8 mouse cellular contexts compared by ENCODE assay signal in genomic region chrX:60404668-60405044, GRCm38 (mm10).
A peak's percentile ranks its signal among the peaks of the same experiment; 100 is the strongest.
DNase-seq lines count a peak whose midpoint lies in the region; ATAC-seq and TF ChIP-seq lines count a peak whose summit lies in the region.

No protein-coding gene starts in this region.

- no peaks in the 10 kb centered on the region for H3K36me3 ChIP-seq in G1E (replicated peaks)
- H3K36me3 ChIP-seq in forebrain, embryonic 12.5 days (replicated peaks), result no peaks in the 10 kb centered on the region
- no peaks in the 10 kb centered on the region for H3K36me3 ChIP-seq in heart, embryonic 16.5 days (ENCODE audit: control insufficient read depth, insufficient read depth)
- no peaks in the 10 kb centered on the region for H3K36me3 ChIP-seq in liver, embryonic 13.5 days
- no peaks in the 10 kb centered on the region for H3K36me3 ChIP-seq in neural tube, embryonic 12.5 days

- 14% methylated on average over 17 of the region's 17 CpGs for WGBS in forebrain, embryonic 12.5 days
- 5% methylated on average over 17 of the region's 17 CpGs for WGBS in heart, embryonic 16.5 days
- 8% methylated on average over 17 of the region's 17 CpGs for WGBS in liver, embryonic 13.5 days (ENCODE audit: insufficient replicate concordance)
- 20% methylated on average over 17 of the region's 17 CpGs for WGBS in neural tube, embryonic 12.5 days

- peak overlapping the region; percentile 76 for H3K4me3 ChIP-seq in G1E (ENCODE audit: low read depth, low read length)
- peak overlapping the region; percentile 69 for H3K4me3 ChIP-seq in forebrain, embryonic 12.5 days (replicated peaks)
- peak overlapping the region; percentile 77 for H3K4me3 ChIP-seq in heart, embryonic 16.5 days (ENCODE audit: low read length)
- peak overlapping the region; percentile 77 for H3K4me3 ChIP-seq in liver, embryonic 13.5 days (replicated peaks)
- peak overlapping the region; percentile 60 for H3K4me3 ChIP-seq in neural tube, embryonic 12.5 days

- peak overlapping the region; percentile 85 for H3K9ac ChIP-seq in forebrain, embryonic 12.5 days
- H3K9ac ChIP-seq in heart, embryonic 16.5 days (ENCODE audit: low read length), result peak overlapping the region; percentile 89
- peak overlapping the region; percentile 89 for H3K9ac ChIP-seq in liver, embryonic 13.5 days
- H3K9ac ChIP-seq in neural tube, embryonic 12.5 days, result peak overlapping the region; percentile 85

- TF ChIP-seq CTCF in G1E (IDR thresholded peaks at IDR 0.05; ENCODE audit: low read depth, low read length), result no peak

- peak overlapping the region; percentile 35 for H3K4me2 ChIP-seq in forebrain, embryonic 12.5 days
- H3K4me2 ChIP-seq in heart, embryonic 16.5 days (ENCODE audit: low read depth, low read length), result peak overlapping the region; percentile 51
- peak overlapping the region; percentile 71 for H3K4me2 ChIP-seq in liver, embryonic 13.5 days
- peak overlapping the region; percentile 45 for H3K4me2 ChIP-seq in neural tube, embryonic 12.5 days (replicated peaks)

- DNase-seq in G1E (ENCODE audit: low spot score), result peak; percentile 47
- DNase-seq in kidney, postnatal 25 days, result peak; percentile 87 to 94
- DNase-seq in liver, embryonic 13.5 days, result peak; percentile 77
- peak; percentile 82 for DNase-seq in testis, postnatal 10 days (ENCODE audit: low spot score)

- ATAC-seq in G1E (ENCODE audit: extremely low read depth, insufficient number of reproducible peaks, low FRiP score, poor library complexity, severe bottlenecking), result peak; percentile 96
- ATAC-seq in cerebellum, adult (ENCODE audit: insufficient number of reproducible peaks, low FRiP score, low TSS enrichment), result peak; percentile 96
- ATAC-seq in forebrain, embryonic 12.5 days (ENCODE audit: low FRiP score), result peak; percentile 95
- peak; percentile 91 for ATAC-seq in heart, embryonic 16.5 days (replicated peaks; ENCODE audit: extremely low read depth, insufficient read depth, low FRiP score)
- ATAC-seq in liver, embryonic 13.5 days (ENCODE audit: low read depth), result peak; percentile 90
- peak; percentile 97 for ATAC-seq in neural tube, embryonic 12.5 days (ENCODE audit: low FRiP score, low read depth)

- H3K9me3 ChIP-seq in G1E (replicated peaks), result no peaks in the 10 kb centered on the region
- H3K9me3 ChIP-seq in forebrain, embryonic 12.5 days, result no peaks in the 10 kb centered on the region
- H3K9me3 ChIP-seq in heart, embryonic 16.5 days (replicated peaks; ENCODE audit: control insufficient read depth, low read length), result no peaks in the 10 kb centered on the region
- H3K9me3 ChIP-seq in liver, embryonic 13.5 days (replicated peaks), result no peaks in the 10 kb centered on the region
- H3K9me3 ChIP-seq in neural tube, embryonic 12.5 days, result no peaks in the 10 kb centered on the region

- H3K4me1 ChIP-seq in G1E (ENCODE audit: insufficient read depth, low read depth, low read length), result peaks cover 2% of the 10 kb centered on the region; the same call in 1 of the 2 replicates
- H3K4me1 ChIP-seq in forebrain, embryonic 12.5 days, result peaks cover 15% of the 10 kb centered on the region
- no peaks in the 10 kb centered on the region for H3K4me1 ChIP-seq in heart, embryonic 16.5 days (ENCODE audit: control insufficient read depth, insufficient read depth, low read length)
- peaks cover 4% of the 10 kb centered on the region; the same call in 1 of the 2 replicates for H3K4me1 ChIP-seq in liver, embryonic 13.5 days (replicated peaks)
- no peaks in the 10 kb centered on the region for H3K4me1 ChIP-seq in neural tube, embryonic 12.5 days

- H3K27ac ChIP-seq in forebrain, embryonic 12.5 days, result peak overlapping the region; percentile 93
- H3K27ac ChIP-seq in heart, embryonic 16.5 days (ENCODE audit: low read length), result peak overlapping the region; percentile 95
- H3K27ac ChIP-seq in liver, embryonic 13.5 days, result peak overlapping the region; percentile 92
- H3K27ac ChIP-seq in neural tube, embryonic 12.5 days, result peak overlapping the region; percentile 90

- H3K27me3 ChIP-seq in G1E (ENCODE audit: insufficient read depth, low read length), result no peaks in the 10 kb centered on the region
- H3K27me3 ChIP-seq in forebrain, embryonic 12.5 days, result no peaks in the 10 kb centered on the region
- H3K27me3 ChIP-seq in heart, embryonic 16.5 days (ENCODE audit: control insufficient read depth, insufficient read depth, low read length), result no peaks in the 10 kb centered on the region
- no peaks in the 10 kb centered on the region for H3K27me3 ChIP-seq in liver, embryonic 13.5 days
- no peaks in the 10 kb centered on the region for H3K27me3 ChIP-seq in neural tube, embryonic 12.5 days (replicated peaks)

Comparison
In these comparisons a context has a peak if more than half of its experiments do, and no peak if none do; other contexts are left out.
1. Peak in every context shown above with its lines: DNase-seq, ATAC-seq, H3K4me3 ChIP-seq and H3K27ac ChIP-seq.